Mouse (Mus musculus) lung, adult 18-20 months (tissue): ENCODE results near the gene Efna2.
A peak's percentile ranks its signal among the peaks of the same experiment; 100 is the strongest.

Source experiments
- DNase-seq, 2 experiments: peaks; one replicate each; pipeline ENCODE4 v3.0.0; 2022; ENCODE audit warnings: mixed read lengths in 2 of 2

The Efna2 gene

GRCm38 (mm10) chr10:80179068-80180051, at the start of gene Efna2:
Gene Efna2, plus strand, starts transcription at chr10:80179482.
- DNase-seq, result no peak

- DNase-seq, result no peak
Observed at GRCm38 (mm10) chr10:80129846-80130245, 49.4 kb upstream of the Efna2 start.

DNA sequence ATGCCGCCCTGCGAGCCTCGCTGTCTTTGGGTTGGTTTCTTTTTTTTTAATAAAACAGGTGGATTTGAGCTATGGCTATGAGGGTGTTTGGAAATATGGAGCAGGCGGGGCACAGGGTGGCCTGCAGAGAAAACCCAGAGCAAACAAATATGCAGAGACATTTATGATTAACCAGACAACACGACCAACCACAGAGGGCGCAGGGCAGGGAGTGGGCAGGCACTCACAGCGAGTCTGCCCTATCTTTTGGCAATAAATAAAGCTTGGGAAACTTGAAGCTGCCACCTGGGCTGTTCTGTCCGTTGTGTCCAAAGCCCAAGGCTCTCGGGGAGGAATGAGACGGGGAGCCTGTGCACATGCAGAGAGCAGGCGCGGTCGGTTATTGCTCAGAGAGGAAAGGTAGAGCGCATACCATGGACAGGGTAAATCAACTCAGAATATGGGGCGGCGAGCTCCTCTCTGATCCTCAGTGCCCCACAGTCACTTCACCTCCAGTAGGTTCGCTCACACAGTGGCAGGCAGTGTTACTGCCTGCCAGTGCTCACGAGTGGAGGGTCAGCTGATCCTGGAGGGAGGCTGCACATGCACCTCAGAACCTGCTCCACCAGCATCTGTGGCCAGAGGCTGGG, 48.8 kb upstream of the Efna2 start:
- no peak for DNase-seq

GRCm38 (mm10) chr10:80131316-80131951, 47.8 kb upstream of the Efna2 start:
- DNase-seq, result no peak

GRCm38 (mm10) chr10:80131952-80132350, 47.3 kb upstream of the Efna2 start:
- no peak for DNase-seq

GRCm38 (mm10) chr10:80133226-80133849, 45.9 kb upstream of the Efna2 start:
- no peak for DNase-seq

GRCm38 (mm10) chr10:80134421-80134820, 44.9 kb upstream of the Efna2 start:
- peak in 1 of 2 experiments; percentile 52 for DNase-seq

GRCm38 (mm10) chr10:80135161-80135560, 44.1 kb upstream of the Efna2 start:
- no peak for DNase-seq

GRCm38 (mm10) chr10:80135641-80136040, 43.6 kb upstream of the Efna2 start:
- DNase-seq, result no peak

- DNase-seq, result no peak
Observed at GRCm38 (mm10) chr10:80136179-80136951, 42.9 kb upstream of the Efna2 start.

GRCm38 (mm10) chr10:80136952-80137625, 42.2 kb upstream of the Efna2 start:
- DNase-seq, result peak; percentile 66 to 75

- peak in 1 of 2 experiments; percentile 40 for DNase-seq
Observed at GRCm38 (mm10) chr10:80137626-80138552, 41.4 kb upstream of the Efna2 start.

DNA sequence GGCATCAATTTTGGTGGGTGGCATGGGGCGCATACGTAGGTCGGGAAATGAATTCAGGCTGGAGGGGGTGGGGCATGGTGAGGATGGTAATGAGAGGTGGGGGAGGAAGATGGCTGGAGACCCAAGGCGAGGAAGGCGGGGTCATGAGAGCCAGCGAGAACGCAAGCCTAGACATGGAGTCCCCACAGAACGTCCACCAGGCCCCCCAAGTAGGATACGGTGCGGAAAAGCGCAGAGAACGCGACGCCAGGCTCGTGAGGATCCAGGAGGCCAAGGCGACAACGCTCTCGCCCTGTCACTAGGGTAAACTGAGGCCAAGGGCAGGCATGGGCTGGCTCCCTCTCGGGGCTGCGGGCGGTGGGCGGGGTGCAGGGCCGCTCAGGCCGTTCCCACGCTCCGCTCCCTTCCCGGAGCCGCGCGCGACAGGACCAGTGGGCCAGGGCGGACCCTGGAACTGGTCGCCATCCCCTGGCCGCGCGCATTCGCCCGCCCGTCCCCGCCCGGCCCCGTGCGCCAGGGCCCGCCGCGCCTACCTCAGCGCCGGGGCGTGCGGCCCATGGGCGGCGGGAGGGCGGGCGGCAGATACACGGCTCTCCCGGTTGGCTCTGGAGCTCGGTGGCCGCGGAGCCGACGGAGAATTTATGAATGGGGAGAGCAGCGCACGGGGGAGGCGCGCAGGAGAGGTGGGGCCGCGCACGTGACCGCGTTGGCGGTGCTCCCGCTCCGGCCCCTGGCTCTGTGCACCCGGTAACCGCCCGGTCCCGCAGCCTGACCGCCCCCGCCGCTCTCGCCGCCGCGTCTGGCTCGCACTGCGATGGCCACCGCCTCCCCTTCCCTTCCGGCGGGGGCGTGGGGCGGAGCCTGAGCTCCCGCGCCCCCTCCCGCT, 40.5 kb upstream of the Efna2 start, which contains the start of gene Atp5d:
TSS of gene Atp5d (plus strand) at position 80 of the 886 bp plus-strand sequence.
- peak; percentile 66 to 76 for DNase-seq

DNA sequence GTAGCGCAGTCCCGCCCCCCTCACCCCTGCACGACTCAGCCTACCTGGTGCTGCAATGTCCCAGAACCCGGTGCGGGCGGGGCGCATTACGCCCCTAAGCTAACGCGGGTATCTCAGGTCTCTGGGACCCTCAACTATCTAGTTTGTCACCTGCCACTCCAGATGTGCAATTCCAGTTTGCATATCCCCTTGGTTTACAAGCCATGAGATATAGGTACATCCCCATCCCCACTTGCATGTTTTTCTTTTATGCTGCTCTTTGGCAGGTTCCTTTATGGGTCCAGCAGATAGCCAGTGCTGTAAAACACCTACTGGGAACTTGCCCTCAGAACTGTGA, 39.9 kb upstream of the Efna2 start:
- DNase-seq, result no peak

- DNase-seq, result no peak
Observed at GRCm38 (mm10) chr10:80139975-80140665, 39.2 kb upstream of the Efna2 start.

DNA sequence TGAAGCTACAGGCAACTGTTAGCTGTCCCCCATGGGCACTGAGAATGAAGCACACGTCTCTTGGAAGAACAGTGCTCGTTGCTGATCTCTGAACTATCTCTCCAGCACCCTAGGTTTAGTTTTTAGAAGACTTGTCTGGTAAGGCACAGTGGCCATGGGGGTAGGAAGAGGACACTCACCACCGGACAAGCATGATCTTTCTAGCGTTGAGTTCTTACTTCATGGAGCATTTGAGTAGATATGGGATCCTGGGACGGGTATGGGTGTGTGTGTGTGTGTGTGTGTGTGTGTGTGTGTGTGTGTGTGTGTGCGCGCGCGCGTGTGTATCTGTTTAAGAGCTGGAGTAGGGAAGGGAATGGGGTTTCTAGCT, 38.6 kb upstream of the Efna2 start, which contains the start of gene Cbarp:
TSS of gene Cbarp (minus strand) at position 170 of the 370 bp plus-strand sequence.
- DNase-seq, result no peak

GRCm38 (mm10) chr10:80141243-80141642, 38.0 kb upstream of the Efna2 start:
- peak; percentile 98 to 99 for DNase-seq

DNA sequence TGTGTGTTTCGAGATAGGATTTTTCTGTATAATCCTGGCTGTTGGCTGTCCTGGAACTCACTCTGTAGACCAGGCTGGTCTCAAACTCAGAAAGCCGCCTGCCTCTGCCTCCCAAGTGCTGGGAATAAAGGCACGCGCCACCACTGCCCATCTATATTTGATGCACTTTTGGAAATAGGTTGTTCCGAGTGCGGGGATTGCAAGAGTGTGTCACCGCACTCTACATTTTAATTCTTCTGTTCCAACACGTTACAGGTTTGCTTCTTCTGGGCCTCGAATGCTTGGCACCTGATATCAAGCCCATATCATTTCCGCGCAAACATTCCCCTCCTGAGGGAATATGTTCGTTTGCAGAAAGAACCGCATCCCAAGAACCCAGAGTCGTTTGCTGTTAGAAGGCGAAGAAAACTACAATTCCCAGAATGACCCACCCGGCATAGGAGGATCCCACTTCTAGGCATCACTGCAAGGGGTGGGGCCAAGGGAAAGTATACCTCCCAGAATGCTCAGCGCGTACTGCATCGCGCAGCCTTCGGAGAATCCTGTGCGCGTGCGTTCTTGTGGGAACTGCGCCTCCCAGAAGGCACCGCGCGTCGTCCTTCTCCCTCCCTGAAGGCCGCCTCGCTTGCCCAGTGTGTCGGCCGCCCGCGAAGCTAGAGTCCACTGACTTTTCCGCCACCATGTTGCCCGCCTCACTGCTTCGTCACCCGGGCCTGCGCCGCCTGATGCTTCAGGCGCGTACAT, 37.3 kb upstream of the Efna2 start:
- peak; percentile 97 to 98 for DNase-seq
